Mouse (Mus musculus): ENCODE results near the gene Gm826. TPM values are rescaled to one million over a fixed set of nuclear protein-coding genes. Genes with fewer than 3 reads are reported as not detected.

The Gm826 gene
- total RNA-seq, 1 experiment from 2014 or later = 3.5 TPM

- DNase-seq = no peak
These were observed 20.4 kb upstream of the Gm826 start for GRCm38 (mm10) chr2:160354319-160354718.

DNA sequence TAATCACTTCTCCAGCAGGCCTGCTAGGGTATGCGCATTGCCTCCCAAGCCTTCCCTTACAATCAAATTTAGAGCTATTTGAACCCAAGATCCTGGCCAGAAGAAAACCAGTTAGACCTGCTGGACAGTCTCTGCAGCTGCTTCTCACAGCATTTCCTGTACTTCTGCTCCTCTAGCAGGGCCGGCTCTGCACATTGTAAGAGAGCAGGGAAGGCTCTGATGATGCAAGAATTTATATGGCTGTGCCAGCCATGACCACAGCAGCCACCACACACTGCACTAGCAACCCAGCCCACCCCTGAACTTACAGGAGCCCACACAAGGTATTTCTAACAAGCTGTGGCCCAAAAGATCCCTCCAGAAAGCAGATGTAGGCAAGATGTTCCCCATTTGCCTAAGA lies 19.6 kb upstream of the Gm826 start:
- no peak for DNase-seq

DNA sequence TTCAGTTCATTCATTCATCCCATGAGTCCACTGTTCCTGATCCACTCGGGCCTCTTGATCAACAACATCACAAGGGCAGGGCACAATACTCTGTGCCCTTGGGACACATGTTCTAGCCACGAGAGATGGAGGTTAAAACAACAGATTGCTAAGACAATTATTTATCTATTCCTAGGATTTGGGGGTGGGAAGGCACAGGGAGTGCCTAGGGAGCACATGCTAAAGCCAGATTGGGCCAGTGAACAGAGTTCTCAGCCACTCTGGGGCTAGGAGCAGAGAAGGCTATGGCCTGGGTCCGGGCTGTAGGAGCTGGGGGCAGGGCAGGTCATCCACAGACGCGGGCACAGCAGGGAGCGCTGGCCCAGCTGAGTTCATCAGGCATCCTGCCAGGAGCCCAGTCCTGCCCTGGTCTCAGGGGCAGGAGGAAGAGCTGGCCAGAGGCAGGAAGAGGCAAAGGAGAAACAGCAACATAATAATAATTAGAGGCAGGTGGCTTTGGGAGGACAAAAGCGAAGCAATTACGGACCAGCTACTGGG lies 17.1 kb upstream of the Gm826 start:
- DNase-seq = peak; percentile 88

DNA sequence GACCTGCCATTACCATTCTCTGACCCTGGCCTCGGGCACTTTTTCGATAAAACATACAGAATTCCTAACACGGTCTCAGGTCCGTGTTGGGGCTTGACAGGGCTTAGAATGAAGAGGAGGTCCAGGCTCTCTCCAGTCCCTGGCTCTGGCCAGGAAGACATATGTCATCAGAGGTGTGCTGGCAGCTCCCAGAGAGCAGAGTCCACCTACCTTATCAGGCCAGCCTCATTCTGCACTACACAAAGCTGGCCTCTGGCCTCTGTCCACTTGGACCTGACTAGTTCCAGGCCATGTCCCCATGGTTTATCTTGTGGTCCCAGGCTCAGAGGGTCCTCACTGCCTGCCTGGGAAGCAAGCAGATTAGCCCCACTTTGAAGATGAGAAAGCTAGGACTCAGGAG lies 15.6 kb upstream of the Gm826 start:
- no peak for DNase-seq

DNA sequence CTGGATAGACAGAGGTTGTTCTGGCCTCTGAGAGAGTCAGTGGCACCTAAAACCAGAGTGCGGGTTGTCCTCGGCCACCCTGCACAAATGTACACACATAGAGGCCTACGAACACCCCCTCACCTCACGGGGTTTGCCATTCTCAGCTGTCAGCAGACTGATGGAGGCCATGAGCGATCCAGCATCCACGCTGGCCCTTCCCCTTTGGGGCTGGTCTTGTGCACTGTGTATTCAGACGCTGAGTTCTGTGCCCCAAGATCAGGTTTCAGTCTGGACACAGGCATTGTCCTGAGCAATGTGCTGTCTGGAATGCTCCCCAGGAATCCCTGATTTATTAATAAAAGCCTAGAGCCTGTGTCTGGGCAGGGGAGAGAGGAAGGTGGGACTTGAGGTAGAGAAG lies 14.8 kb upstream of the Gm826 start:
- no peak for DNase-seq

GRCm38 (mm10) chr2:160348072-160348604 lies 14.2 kb upstream of the Gm826 start:
- no peak for DNase-seq

DNA sequence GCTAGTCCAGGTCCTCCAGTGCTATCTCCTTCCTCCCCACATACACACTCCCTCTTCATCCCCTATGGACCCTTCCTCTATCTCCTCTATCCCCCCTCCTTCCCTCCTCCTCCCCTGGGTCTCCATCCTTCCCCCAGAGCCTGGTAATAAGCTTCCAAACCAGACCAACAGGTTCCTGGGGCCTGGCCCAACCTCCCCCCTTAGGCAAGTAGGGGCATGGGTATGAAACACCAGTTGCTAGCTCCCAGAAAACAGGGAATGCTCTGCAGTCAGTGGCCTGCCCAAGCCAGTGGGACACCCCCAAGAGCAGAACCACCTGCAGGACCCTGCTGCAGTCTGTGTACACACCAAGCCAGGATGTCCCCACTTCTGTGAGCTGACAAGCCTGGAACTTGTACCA lies 11.7 kb upstream of the Gm826 start:
- DNase-seq = no peak

GRCm38 (mm10) chr2:160340121-160340520 lies 6.2 kb upstream of the Gm826 start:
- no peak for DNase-seq

- DNase-seq = peak; percentile 38
These were observed 5.6 kb upstream of the Gm826 start for GRCm38 (mm10) chr2:160339595-160339994.

DNA sequence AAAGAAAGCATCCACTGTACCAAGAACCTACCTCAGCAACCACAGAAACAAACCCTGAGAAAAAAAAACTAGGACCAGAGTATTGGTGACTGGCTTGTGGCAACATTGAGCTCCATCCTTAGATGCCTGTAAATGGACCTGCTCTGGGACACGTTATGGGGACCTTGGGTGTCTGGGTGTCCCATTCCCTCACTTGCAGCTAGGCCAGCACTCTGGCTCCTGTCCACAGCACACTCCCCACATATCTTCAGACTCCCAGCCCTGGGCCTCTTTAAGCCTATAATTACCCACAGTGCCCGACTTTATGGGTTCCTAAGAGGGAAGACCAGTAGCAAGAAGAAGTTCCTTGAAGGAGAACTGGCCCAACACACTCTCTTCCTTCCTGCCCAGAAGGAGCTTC lies 2.1 kb upstream of the Gm826 start:
- DNase-seq = no peak

DNA sequence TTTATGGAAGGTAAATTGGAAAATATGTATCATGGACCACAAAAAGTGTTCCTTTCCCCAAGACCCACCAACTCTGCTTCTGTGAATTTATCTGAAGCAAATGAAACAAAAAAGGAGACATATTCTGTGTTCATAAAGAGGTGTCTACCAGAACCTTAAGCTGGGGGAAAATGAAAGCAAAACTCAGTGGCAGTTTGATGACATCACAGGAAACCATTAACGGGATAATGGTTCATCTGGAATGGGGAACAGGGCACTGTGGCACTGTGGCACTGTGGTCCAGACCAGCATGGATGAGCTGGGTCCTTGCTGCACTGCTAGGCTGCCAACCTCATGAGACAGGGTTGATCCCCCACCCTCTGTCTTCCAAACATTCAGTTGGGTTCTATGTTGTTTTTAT lies 1.1 kb upstream of the Gm826 start:
- no peak for DNase-seq

DNA sequence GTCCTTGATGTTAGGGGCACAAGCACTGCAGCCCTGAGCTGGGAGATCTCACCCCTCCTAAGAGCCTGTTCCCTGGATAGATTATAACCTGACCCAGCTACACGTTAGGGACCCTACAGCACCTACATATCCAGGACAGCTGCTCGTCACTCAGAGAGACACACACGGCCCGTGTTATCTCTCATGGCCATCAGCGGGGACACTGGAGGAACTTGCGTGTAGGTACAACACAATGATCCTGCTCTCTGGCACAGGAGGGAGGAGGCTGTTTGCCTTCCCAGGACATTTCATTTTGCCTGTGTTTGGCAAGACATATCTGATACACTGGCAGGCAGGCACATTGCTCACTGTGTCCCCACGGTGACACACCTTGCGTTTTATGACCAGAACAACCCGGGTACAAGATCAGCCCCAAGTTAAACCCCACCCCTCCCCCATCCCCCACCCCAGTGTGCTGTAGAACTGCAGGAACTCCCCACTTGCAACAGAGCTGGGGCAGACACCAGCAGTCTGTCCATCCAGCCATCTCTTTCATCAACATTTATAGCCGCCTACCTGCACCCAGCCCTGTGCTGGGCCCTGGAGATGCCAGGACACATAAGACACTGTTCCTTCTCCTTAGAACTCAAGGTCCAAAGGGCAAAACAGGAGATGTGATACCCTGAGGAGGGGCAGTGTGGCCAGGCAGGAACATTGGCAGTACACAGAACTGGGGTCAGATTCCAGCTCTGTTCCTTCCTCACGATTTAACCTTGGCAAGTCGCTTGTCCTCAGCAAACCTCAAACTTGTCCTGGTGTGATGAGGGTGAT lies 1.2 kb downstream of the Gm826 start:
- DNase-seq = no peak

DNA sequence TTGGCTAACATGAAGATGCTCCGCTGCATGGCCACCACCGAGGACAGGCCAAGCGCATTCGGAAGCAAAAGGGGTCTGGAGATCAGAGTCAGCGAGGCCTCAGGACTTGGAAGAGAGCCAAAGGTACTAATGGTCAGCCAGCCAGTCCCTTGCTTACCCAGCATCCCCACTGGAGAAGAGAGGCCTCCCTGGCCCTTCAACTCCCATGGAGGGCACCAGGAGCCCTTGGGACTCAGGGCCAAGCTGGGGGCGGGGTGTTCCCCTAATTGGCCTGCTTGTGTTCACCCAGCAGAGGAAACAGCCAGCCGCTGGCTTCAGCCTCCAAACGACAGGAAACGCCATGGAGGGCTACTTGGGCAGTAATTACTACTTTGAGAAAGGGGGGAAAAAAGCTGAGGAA lies 5.1 kb downstream of the Gm826 start:
- peak; percentile 64 for DNase-seq

- no peak for DNase-seq
These were observed 6.2 kb downstream of the Gm826 start for GRCm38 (mm10) chr2:160327716-160328115.

DNA sequence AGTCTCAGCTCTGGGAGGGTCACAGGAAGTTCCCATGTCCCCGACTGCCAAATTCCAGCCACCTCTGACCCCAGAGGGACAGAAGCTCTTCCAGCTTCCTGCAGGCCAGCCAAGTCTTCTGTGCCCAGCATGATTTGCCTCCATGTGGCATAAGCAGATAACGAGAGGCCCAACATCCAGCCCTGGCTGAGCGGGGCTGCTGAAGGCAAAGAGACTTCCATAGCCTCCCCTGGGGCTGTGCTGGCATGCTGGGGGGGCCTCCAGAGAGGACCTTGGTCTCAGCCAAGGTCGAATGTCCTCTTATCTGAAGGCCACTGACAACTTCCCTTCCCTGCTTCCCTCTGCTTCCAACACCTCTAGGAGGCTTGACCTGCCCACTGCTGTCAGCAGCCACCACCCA lies 6.8 kb downstream of the Gm826 start:
- peak; percentile 79 for DNase-seq

- DNase-seq = no peak
These were observed 8.8 kb downstream of the Gm826 start for GRCm38 (mm10) chr2:160325105-160325644.

- no peak for DNase-seq
These were observed 12.1 kb downstream of the Gm826 start for GRCm38 (mm10) chr2:160321829-160322228.

GRCm38 (mm10) chr2:160318255-160318654 lies 15.7 kb downstream of the Gm826 start:
- no peak for DNase-seq

DNA sequence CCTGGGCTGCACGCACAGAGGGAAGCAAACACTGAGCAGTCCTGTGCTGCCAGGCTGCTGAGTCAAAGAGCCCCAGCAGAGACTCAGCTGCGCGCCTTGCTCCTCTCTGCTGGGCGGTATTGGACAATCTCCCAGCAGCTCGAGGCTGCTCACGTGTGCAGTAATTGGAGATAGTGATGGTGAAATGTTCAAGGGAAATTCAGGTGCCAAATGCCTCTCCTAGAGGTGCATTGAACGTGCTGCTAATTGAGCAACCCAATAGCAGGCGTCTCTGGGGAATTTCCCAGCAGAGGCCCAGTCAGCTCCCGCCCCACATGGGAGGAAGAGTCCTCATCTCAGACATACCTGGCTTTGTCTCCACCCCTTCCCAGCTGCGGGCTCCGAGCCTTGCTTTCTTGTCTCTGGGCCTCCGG lies 20.4 kb downstream of the Gm826 start:
- DNase-seq = peak; percentile 47

DNA sequence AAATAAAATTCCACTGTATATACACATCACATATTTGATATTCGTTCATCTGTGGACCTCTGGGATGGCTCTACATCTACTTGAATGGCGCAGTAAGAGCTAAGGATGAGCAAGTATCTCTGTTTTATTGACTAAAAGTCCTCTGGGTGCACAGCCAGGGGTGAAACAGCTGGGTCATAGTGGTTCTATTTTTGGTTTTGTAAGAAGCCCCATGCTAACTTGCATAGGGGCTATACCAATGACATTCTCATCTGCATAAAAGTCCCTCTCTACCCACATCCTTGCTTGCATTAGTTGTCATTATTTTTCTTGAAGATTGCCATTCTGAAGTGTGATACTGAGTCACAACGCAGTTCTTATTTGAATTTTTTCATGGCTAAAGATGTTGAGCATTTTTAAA lies 28.9 kb downstream of the Gm826 start:
- no peak for DNase-seq

GRCm38 (mm10) chr2:160303992-160304391 lies 30.0 kb downstream of the Gm826 start:
- no peak for DNase-seq

- DNase-seq = no peak
These were observed 31.9 kb downstream of the Gm826 start for GRCm38 (mm10) chr2:160302013-160302412.

DNA sequence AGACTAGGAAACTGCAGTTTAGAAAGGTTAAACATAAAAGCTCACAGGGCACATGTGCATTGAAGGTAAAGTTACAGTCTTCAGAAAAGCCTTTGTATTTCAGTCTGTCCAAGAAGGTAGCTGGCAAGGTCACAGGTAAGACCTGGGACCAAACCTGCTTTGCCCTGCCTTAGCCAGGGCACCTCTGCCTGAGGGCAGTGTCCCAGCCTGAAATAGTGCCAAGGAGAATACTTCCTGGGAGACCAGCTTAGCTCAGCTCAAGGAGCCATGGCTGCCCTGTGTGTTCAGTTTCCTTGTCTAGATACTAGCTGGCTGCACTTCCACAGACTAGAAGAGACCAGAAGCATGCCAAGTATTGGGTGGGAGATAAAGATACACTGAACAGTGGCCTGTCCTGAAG lies 35.4 kb downstream of the Gm826 start:
- no peak for DNase-seq
